Mouse (Mus musculus) erythroblast, adult 5-6 weeks (primary cell): ENCODE measurements around the gene Usp46. TPM values are rescaled to one million over a fixed set of nuclear protein-coding genes. Genes with fewer than 3 reads are reported as not detected.
"Not testable (repeated sequence)": the region's sequence is repeated elsewhere in the genome, so short reads cannot be mapped to it uniquely, and the experiment has no call there.

Experiments
- ATAC-seq: replicated peaks from 2 replicates; pipeline ENCODE4 v1.8.0; 2016; ENCODE audit warnings: moderate number of reproducible peaks, mild to moderate bottlenecking, moderate TSS enrichment, inconsistent platforms; ENCODE audit not compliant: poor library complexity, low FRiP score, severe bottlenecking
- total RNA-seq, 2 experiments: library from RNA; stranded (forward) in 1 of 2; stranded (reverse) in 1 of 2; fragments of 150-400 nt in 1 of 2; fragments of 200-764, 138-1000 nt in 1 of 2; gene quantifications; 2 replicates each; pipeline versions ENCODE4 v1.2.3 to v1.2.4; 2015 to 2017; ENCODE audit warnings: low replicate concordance in 2 of 2

Usp46 gene
- total RNA-seq, 2 experiments from 2014 or later: 81.3 to 96.6 TPM

- no peak for ATAC-seq
These were observed 8.5 kb upstream of the Usp46 start for GRCm38 (mm10) chr5:74076759-74077158.

- not testable (repeated sequence) for ATAC-seq
These were observed 2.3 kb upstream of the Usp46 start for GRCm38 (mm10) chr5:74070564-74070963.

GRCm38 (mm10) chr5:74068714-74069321, 587 bp upstream of the Usp46 start:
- peak; percentile 44 for ATAC-seq

DNA sequence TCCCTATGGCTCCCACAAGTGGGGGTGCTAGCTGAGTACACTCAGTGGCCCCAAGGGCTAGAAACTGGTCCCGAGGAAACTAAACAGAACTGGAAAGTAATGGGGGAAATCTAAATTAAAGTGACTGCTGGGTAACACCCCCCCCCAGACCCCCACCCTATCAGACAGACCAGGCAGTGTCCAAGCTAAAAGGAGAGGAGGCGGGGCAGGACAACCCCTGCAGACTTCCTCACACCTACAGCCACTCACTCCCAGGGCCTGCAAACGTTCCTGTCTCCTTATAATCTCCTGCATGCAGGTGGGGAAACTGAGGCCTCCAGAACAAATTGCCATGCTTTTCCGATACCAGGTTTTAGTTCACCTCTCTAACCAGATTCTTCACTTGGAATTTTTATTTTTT, 885 bp downstream of the Usp46 start:
- no peak for ATAC-seq

GRCm38 (mm10) chr5:74066416-74067115, 1.7 kb downstream of the Usp46 start:
- ATAC-seq: no peak

- peak; percentile 66 for ATAC-seq
These were observed 2.5 kb downstream of the Usp46 start for GRCm38 (mm10) chr5:74065565-74066275.

- ATAC-seq: peak; percentile 57
These were observed 3.4 kb downstream of the Usp46 start for GRCm38 (mm10) chr5:74064844-74065243.

- 0 out of 2 replicates have a peak, but pooled peaks have one; percentile 21 for ATAC-seq
These were observed 4.9 kb downstream of the Usp46 start for GRCm38 (mm10) chr5:74063226-74063747.

GRCm38 (mm10) chr5:74062266-74062665, 6.0 kb downstream of the Usp46 start:
- ATAC-seq: no peak

DNA sequence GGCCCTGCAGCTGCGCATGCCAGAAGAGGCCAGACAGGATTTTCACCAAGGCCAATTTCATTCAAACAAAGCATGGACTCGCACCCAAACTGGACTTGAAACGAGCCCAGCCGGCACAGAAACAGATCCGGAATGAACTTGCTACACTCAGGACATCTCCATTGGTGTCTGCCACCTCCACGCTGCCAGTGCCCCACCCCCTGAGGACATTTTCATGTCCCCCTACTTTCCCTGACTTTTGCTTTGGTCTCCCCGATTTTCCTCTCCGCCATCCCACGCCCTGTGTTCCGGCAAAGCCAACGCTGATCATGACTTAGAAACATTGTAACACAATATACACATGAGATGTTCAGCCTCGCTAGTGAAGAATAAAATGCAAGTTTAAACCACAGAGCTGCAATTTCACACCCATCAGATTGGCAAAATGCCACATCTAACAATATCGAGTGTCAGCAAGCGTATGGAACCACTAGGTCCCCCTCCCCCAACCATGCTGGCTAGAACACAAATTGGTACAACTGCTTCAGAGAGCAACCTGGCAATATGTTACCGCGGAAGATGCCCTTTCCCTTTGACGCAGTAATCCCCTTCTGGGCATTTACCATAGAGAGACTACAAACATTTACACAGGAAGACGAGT, 6.7 kb downstream of the Usp46 start:
- no peak for ATAC-seq

- no peak for ATAC-seq
These were observed 15.9 kb downstream of the Usp46 start for GRCm38 (mm10) chr5:74052171-74052909.

GRCm38 (mm10) chr5:74051394-74052170, 16.6 kb downstream of the Usp46 start:
- no peak for ATAC-seq

GRCm38 (mm10) chr5:74050903-74051302, 17.3 kb downstream of the Usp46 start:
- peak; percentile 72 for ATAC-seq

GRCm38 (mm10) chr5:74048846-74049495, 19.3 kb downstream of the Usp46 start:
- ATAC-seq: no peak

- no peak for ATAC-seq
These were observed 23.6 kb downstream of the Usp46 start for GRCm38 (mm10) chr5:74044591-74044990.

GRCm38 (mm10) chr5:74042796-74043340, 25.4 kb downstream of the Usp46 start:
- ATAC-seq: no peak

DNA sequence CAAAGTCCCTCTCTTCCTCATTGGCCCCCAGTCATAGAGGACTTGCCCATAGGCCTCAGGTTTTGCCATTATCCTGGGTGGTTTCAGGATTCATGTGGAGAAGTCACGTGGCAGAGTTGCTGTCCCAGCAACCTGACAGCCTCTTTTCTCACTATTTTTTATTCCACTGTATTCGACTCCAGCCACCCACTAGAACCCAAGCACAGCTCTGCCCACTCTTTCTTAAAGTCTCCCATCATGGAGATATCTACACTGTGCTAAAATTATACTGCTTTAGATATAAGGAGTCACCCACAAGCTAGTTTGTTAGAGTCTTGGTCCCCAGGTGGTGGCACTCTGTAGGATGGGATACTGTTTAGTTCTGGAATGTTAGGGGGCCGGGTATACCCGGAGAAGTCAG, 27.7 kb downstream of the Usp46 start:
- ATAC-seq: no peak

- no peak for ATAC-seq
These were observed 32.8 kb downstream of the Usp46 start for GRCm38 (mm10) chr5:74035454-74035853.
